Mouse (Mus musculus): ENCODE results near the gene Tcf20. TPM values are rescaled to one million over a fixed set of nuclear protein-coding genes. Genes with fewer than 3 reads are reported as not detected.

Tcf20 gene
- polyA plus RNA-seq, 1 experiment from 2014 or later, result 9.3 TPM

GRCm38 (mm10) chr15:82967947-82968346, 19.7 kb downstream of the Tcf20 start:
- no peaks in the 10 kb centered on the region for H3K9me3 ChIP-seq (replicated peaks)
- H3K27me3 ChIP-seq, result peaks cover 41% of the 10 kb centered on the region
- no peaks in the 10 kb centered on the region for H3K36me3 ChIP-seq
- H3K9ac ChIP-seq, result no peak overlapping the region
- H3K27ac ChIP-seq, result peak overlapping the region; percentile 87
- peak overlapping the region; percentile 58 for H3K4me2 ChIP-seq
- H3K4me3 ChIP-seq (replicated peaks), result peak overlapping the region; percentile 18; the same call in 1 of the 2 replicates
- peak; percentile 52 for ATAC-seq (replicated peaks; ENCODE audit: low FRiP score)
- peaks cover 44% of the 10 kb centered on the region for H3K4me1 ChIP-seq
- WGBS, result 12% methylated on average over 6 of the region's 6 CpGs

- ATAC-seq (replicated peaks; ENCODE audit: low FRiP score), result no peak
- H3K27ac ChIP-seq, result peak overlapping the region; percentile 78
- H3K9ac ChIP-seq, result no peak overlapping the region
- peaks cover 73% of the 10 kb centered on the region for H3K4me1 ChIP-seq
- no peaks in the 10 kb centered on the region for H3K9me3 ChIP-seq (replicated peaks)
- 71% methylated on average over 14 of the region's 14 CpGs for WGBS
- H3K36me3 ChIP-seq, result no peaks in the 10 kb centered on the region
- H3K27me3 ChIP-seq, result peaks cover 73% of the 10 kb centered on the region
- H3K4me3 ChIP-seq (replicated peaks), result peak overlapping the region; percentile 52
- H3K4me2 ChIP-seq, result peak overlapping the region; percentile 75
These were observed 23.3 kb downstream of the Tcf20 start for GRCm38 (mm10) chr15:82964266-82964825.

GRCm38 (mm10) chr15:82963556-82964156, 24.0 kb downstream of the Tcf20 start:
- no peaks in the 10 kb centered on the region for H3K36me3 ChIP-seq
- ATAC-seq (replicated peaks; ENCODE audit: low FRiP score), result 0 out of 2 replicates have a peak, but pooled peaks have one; percentile 14
- peaks cover 73% of the 10 kb centered on the region for H3K4me1 ChIP-seq
- 2% methylated on average over 18 of the region's 82 CpGs for WGBS
- peaks cover 80% of the 10 kb centered on the region for H3K27me3 ChIP-seq
- peak overlapping the region; percentile 46 for H3K9ac ChIP-seq
- H3K9me3 ChIP-seq (replicated peaks), result no peaks in the 10 kb centered on the region
- peak overlapping the region; percentile 75 for H3K4me2 ChIP-seq
- peak overlapping the region; percentile 52 for H3K4me3 ChIP-seq (replicated peaks)
- H3K27ac ChIP-seq, result peak overlapping the region; percentile 78

- H3K9me3 ChIP-seq (replicated peaks), result no peaks in the 10 kb centered on the region
- H3K4me2 ChIP-seq, result peak overlapping the region; percentile 75
- peaks cover 80% of the 10 kb centered on the region for H3K27me3 ChIP-seq
- peak overlapping the region; percentile 15; the same call in 1 of the 2 replicates for H3K27ac ChIP-seq
- WGBS, result 5% methylated on average over 24 of the region's 39 CpGs
- peaks cover 73% of the 10 kb centered on the region for H3K4me1 ChIP-seq
- no peaks in the 10 kb centered on the region for H3K36me3 ChIP-seq
- ATAC-seq (replicated peaks; ENCODE audit: low FRiP score), result no peak
- peak overlapping the region; percentile 52 for H3K4me3 ChIP-seq (replicated peaks)
- peak overlapping the region; percentile 46 for H3K9ac ChIP-seq
These were observed 24.6 kb downstream of the Tcf20 start for GRCm38 (mm10) chr15:82963090-82963489.

GRCm38 (mm10) chr15:82962536-82962935, 25.1 kb downstream of the Tcf20 start:
- no peaks in the 10 kb centered on the region for H3K36me3 ChIP-seq
- H3K4me2 ChIP-seq, result peak overlapping the region; percentile 75
- peaks cover 73% of the 10 kb centered on the region for H3K4me1 ChIP-seq
- peak overlapping the region; percentile 52 for H3K4me3 ChIP-seq (replicated peaks)
- no peaks in the 10 kb centered on the region for H3K9me3 ChIP-seq (replicated peaks)
- H3K27ac ChIP-seq, result 0 out of 2 replicates have a peak overlapping the region, but pooled peaks have one; percentile 22
- WGBS, result 43% methylated on average over 4 of the region's 4 CpGs
- ATAC-seq (replicated peaks; ENCODE audit: low FRiP score), result no peak
- 0 out of 2 replicates have a peak overlapping the region, but pooled peaks have one; percentile 46 for H3K9ac ChIP-seq
- H3K27me3 ChIP-seq, result peaks cover 82% of the 10 kb centered on the region

- H3K9me3 ChIP-seq (replicated peaks), result no peaks in the 10 kb centered on the region
- under 1% methylated on average over 26 of the region's 26 CpGs for WGBS
- peaks cover 78% of the 10 kb centered on the region for H3K4me1 ChIP-seq
These were observed 26.7 kb downstream of the Tcf20 start for GRCm38 (mm10) chr15:82960786-82961561.

GRCm38 (mm10) chr15:82959151-82959550, 28.5 kb downstream of the Tcf20 start:
- peaks cover 81% of the 10 kb centered on the region for H3K27me3 ChIP-seq
- no peak for ATAC-seq (replicated peaks; ENCODE audit: low FRiP score)
- H3K4me3 ChIP-seq (replicated peaks), result no peak overlapping the region
- no peaks in the 10 kb centered on the region for H3K36me3 ChIP-seq
- H3K9ac ChIP-seq, result no peak overlapping the region
- WGBS, result 45% methylated on average over 12 of the region's 12 CpGs
- H3K27ac ChIP-seq, result no peak overlapping the region
- no peaks in the 10 kb centered on the region for H3K9me3 ChIP-seq (replicated peaks)
- H3K4me1 ChIP-seq, result peaks cover 68% of the 10 kb centered on the region
- peak overlapping the region; percentile 42 for H3K4me2 ChIP-seq

More at GRCm38 (mm10) chr15:82960786-82961561, 26.7 kb downstream of the Tcf20 start:
- peak overlapping the region; percentile 31 for H3K4me3 ChIP-seq (replicated peaks)
- ATAC-seq (replicated peaks; ENCODE audit: low FRiP score), result peak; percentile 13; the same call in 1 of the 2 replicates
- H3K27me3 ChIP-seq, result peaks cover 82% of the 10 kb centered on the region
- H3K27ac ChIP-seq, result no peak overlapping the region
- H3K4me2 ChIP-seq, result peak overlapping the region; percentile 75
- peak overlapping the region; percentile 36 for H3K9ac ChIP-seq
- no peaks in the 10 kb centered on the region for H3K36me3 ChIP-seq

- Histone ChIP-seq H3K4me3 (replicated peaks) (peak overlapping the region; percentile 18), H3K27ac (0 out of 2 replicates have a peak overlapping the region, but pooled peaks have one; percentile 2), H3K9ac (0 out of 2 replicates have a peak overlapping the region, but pooled peaks have one; percentile 15)
These were observed 29.4 kb downstream of the Tcf20 start for GRCm38 (mm10) chr15:82958253-82958701.

GRCm38 (mm10) chr15:82956721-82957120, 31.0 kb downstream of the Tcf20 start:
- H3K9ac ChIP-seq, result no peak overlapping the region
- ATAC-seq (replicated peaks; ENCODE audit: low FRiP score), result no peak
- H3K9me3 ChIP-seq (replicated peaks), result no peaks in the 10 kb centered on the region
- no peak overlapping the region for H3K4me3 ChIP-seq (replicated peaks)
- H3K36me3 ChIP-seq, result no peaks in the 10 kb centered on the region
- peaks cover 91% of the 10 kb centered on the region for H3K27me3 ChIP-seq
- H3K4me1 ChIP-seq, result peaks cover 74% of the 10 kb centered on the region
- no peak overlapping the region for H3K27ac ChIP-seq
- H3K4me2 ChIP-seq, result no peak overlapping the region
- 66% methylated on average over 4 of the region's 4 CpGs for WGBS

More at GRCm38 (mm10) chr15:82958253-82958701, 29.4 kb downstream of the Tcf20 start:
- H3K9me3 ChIP-seq (replicated peaks), result no peaks in the 10 kb centered on the region
- H3K27me3 ChIP-seq, result peaks cover 88% of the 10 kb centered on the region
- H3K36me3 ChIP-seq, result no peaks in the 10 kb centered on the region
- WGBS, result 8% methylated on average over 16 of the region's 16 CpGs
- peak overlapping the region; percentile 42 for H3K4me2 ChIP-seq
- H3K4me1 ChIP-seq, result peaks cover 73% of the 10 kb centered on the region
- peak; percentile 55 for ATAC-seq (replicated peaks; ENCODE audit: low FRiP score)

- H3K9me3 ChIP-seq (replicated peaks), result no peaks in the 10 kb centered on the region
- H3K4me3 ChIP-seq (replicated peaks), result no peak overlapping the region
- H3K27me3 ChIP-seq, result peaks cover 91% of the 10 kb centered on the region
- WGBS, result 94% methylated on average over 3 of the region's 3 CpGs
- H3K4me1 ChIP-seq, result peaks cover 70% of the 10 kb centered on the region
- H3K27ac ChIP-seq, result no peak overlapping the region
- no peak overlapping the region for H3K4me2 ChIP-seq
- H3K9ac ChIP-seq, result no peak overlapping the region
- H3K36me3 ChIP-seq, result no peaks in the 10 kb centered on the region
- no peak for ATAC-seq (replicated peaks; ENCODE audit: low FRiP score)
These were observed 31.4 kb downstream of the Tcf20 start for GRCm38 (mm10) chr15:82956310-82956709.

- no peak for ATAC-seq (replicated peaks; ENCODE audit: low FRiP score)
- H3K4me2 ChIP-seq, result no peak overlapping the region
- H3K36me3 ChIP-seq, result no peaks in the 10 kb centered on the region
- no peaks in the 10 kb centered on the region for H3K9me3 ChIP-seq (replicated peaks)
- H3K4me3 ChIP-seq (replicated peaks), result no peak overlapping the region
- peaks cover 68% of the 10 kb centered on the region for H3K4me1 ChIP-seq
- peaks cover 91% of the 10 kb centered on the region for H3K27me3 ChIP-seq
- no peak overlapping the region for H3K9ac ChIP-seq
- 83% methylated on average over 8 of the region's 8 CpGs for WGBS
- H3K27ac ChIP-seq, result no peak overlapping the region
These were observed 32.4 kb downstream of the Tcf20 start for GRCm38 (mm10) chr15:82955286-82955685.

All from kidney, embryonic 15.5 days (tissue).